Mouse (Mus musculus) liver, embryonic 13.5 days (tissue): Measurements from ENCODE around the gene Ppp1r18. TPM values are rescaled to one million over a fixed set of nuclear protein-coding genes. Genes with fewer than 3 reads are reported as not detected.

Experiments used
- ATAC-seq: fragments of 200-750 bp; cut with Nextera tagmentation; 2 replicates; pipeline ENCODE4 v1.8.0; 2017; ENCODE audit warnings: low read depth, mild to moderate bottlenecking, moderate number of reproducible peaks, moderate library complexity
- DNase-seq: peaks from one replicate; pipeline ENCODE4 v3.0.0; 2022
- H3K27ac ChIP-seq: fragments of 300-500 bp; sonication (generic); 2 replicates; pipeline ENCODE4 v1.5.1; 2015; ENCODE audit warnings: moderate library complexity, mild to moderate bottlenecking, inconsistent platforms
- H3K27me3 ChIP-seq: fragments of 300-500 bp; sonication (generic); 2 replicates; pipeline ENCODE4 v1.6.1; 2015; ENCODE audit warnings: mild to moderate bottlenecking, inconsistent platforms
- H3K36me3 ChIP-seq: fragments of 300-500 bp; sonication (generic); 2 replicates; pipeline ENCODE4 v1.6.1; 2015; ENCODE audit warnings: mild to moderate bottlenecking, inconsistent platforms
- H3K4me1 ChIP-seq: fragments of 300-500 bp; sonication (generic); replicated peaks from 2 replicates; pipeline ENCODE4 v1.6.1; 2015; ENCODE audit warnings: inconsistent platforms
- H3K4me2 ChIP-seq: fragments of 300-500 bp; sonication (generic); 2 replicates; pipeline ENCODE4 v1.6.1; 2015; ENCODE audit warnings: inconsistent platforms, mild to moderate bottlenecking, moderate library complexity
- H3K4me3 ChIP-seq: fragments of 300-500 bp; sonication (generic); replicated peaks from 2 replicates; pipeline ENCODE4 v1.5.1; 2015; ENCODE audit warnings: mild to moderate bottlenecking, inconsistent platforms
- H3K9ac ChIP-seq: fragments of 300-500 bp; sonication (generic); 2 replicates; pipeline ENCODE4 v1.6.1; 2015; ENCODE audit warnings: mild to moderate bottlenecking, inconsistent platforms
- H3K9me3 ChIP-seq: fragments of 300-500 bp; sonication (generic); replicated peaks from 2 replicates; pipeline ENCODE4 v1.6.1; 2016; ENCODE audit warnings: inconsistent platforms
- WGBS: fragments of 180-500 bp; shearing (Covaris S2); methylation state at CpG from one replicate; pipeline ENCODE4 v1.1.7; 2015; ENCODE audit not compliant: insufficient replicate concordance; 5-methylcytosine and 5-hydroxymethylcytosine counted together
- polyA plus RNA-seq: library from polyadenylated mRNA; unstranded; fragments of >200 nt; fragmentation: Nextera tagmentation; extraction: Ambion mirVana; gene quantifications from 2 replicates; pipeline ENCODE4 v1.2.1, GENCODE M21; 2015

The Ppp1r18 gene
- polyA plus RNA-seq, 1 experiment from 2014 or later = 8.0 TPM

GRCm38 (mm10) chr17:35870151-35870883 lies 4.9 kb downstream of the Ppp1r18 start:
- DNase-seq (no peak), ATAC-seq (peak; percentile 22; the same call in 1 of the 2 replicates)
- H3K27ac ChIP-seq = peak overlapping the region; percentile 87
- no peak overlapping the region for H3K9ac ChIP-seq
- peaks cover 53% of the 10 kb centered on the region for H3K27me3 ChIP-seq
- WGBS = 20% methylated on average over 9 of the region's 9 CpGs
- peak overlapping the region; percentile 86 for H3K4me2 ChIP-seq
- H3K4me1 ChIP-seq = peaks cover 81% of the 10 kb centered on the region
- peaks cover 15% of the 10 kb centered on the region for H3K36me3 ChIP-seq
- peak overlapping the region; percentile 57 for H3K4me3 ChIP-seq
- 0 out of 2 replicates have a peak, but pooled peaks cover 3% of the 10 kb centered on the region for H3K9me3 ChIP-seq

GRCm38 (mm10) chr17:35870884-35871696 lies 5.7 kb downstream of the Ppp1r18 start:
- peak overlapping the region; percentile 87 for H3K27ac ChIP-seq
- DNase-seq (no peak), ATAC-seq (no peak)
- H3K4me1 ChIP-seq = peaks cover 73% of the 10 kb centered on the region
- H3K9ac ChIP-seq = no peak overlapping the region
- H3K4me3 ChIP-seq = peak overlapping the region; percentile 57
- H3K36me3 ChIP-seq = peaks cover 15% of the 10 kb centered on the region
- WGBS = 33% methylated on average over 8 of the region's 8 CpGs
- peak overlapping the region; percentile 86 for H3K4me2 ChIP-seq
- 0 out of 2 replicates have a peak, but pooled peaks cover 3% of the 10 kb centered on the region for H3K9me3 ChIP-seq
- H3K27me3 ChIP-seq = peaks cover 45% of the 10 kb centered on the region

GRCm38 (mm10) chr17:35873774-35874519 lies 8.6 kb downstream of the Ppp1r18 start:
- Histone ChIP-seq H3K27ac (peak overlapping the region; percentile 35; the same call in 1 of the 2 replicates), H3K4me3 (no peak overlapping the region)
- 9% methylated on average over 21 of the region's 21 CpGs for WGBS

GRCm38 (mm10) chr17:35874721-35875120 lies 9.3 kb downstream of the Ppp1r18 start:
- Histone ChIP-seq H3K4me2 (no peak overlapping the region), H3K27me3 (peaks cover 9% of the 10 kb centered on the region), H3K9me3 (0 out of 2 replicates have a peak, but pooled peaks cover 3% of the 10 kb centered on the region), H3K4me1 (peaks cover 42% of the 10 kb centered on the region), H3K4me3 (no peak overlapping the region), H3K9ac (no peak overlapping the region), H3K36me3 (peaks cover 15% of the 10 kb centered on the region), H3K27ac (0 out of 2 replicates have a peak overlapping the region, but pooled peaks have one; percentile 0)
- 75% methylated on average over 6 of the region's 6 CpGs for WGBS
- ATAC-seq = no peak
- DNase-seq = no peak

More at GRCm38 (mm10) chr17:35873774-35874519, 8.6 kb downstream of the Ppp1r18 start:
- ATAC-seq = peak; percentile 58
- 0 out of 2 replicates have a peak, but pooled peaks cover 3% of the 10 kb centered on the region for H3K9me3 ChIP-seq
- H3K4me1 ChIP-seq = peaks cover 46% of the 10 kb centered on the region
- H3K4me2 ChIP-seq = peak overlapping the region; percentile 10
- H3K9ac ChIP-seq = peak overlapping the region; percentile 39; the same call in 1 of the 2 replicates
- peak; percentile 79 for DNase-seq
- H3K36me3 ChIP-seq = peaks cover 15% of the 10 kb centered on the region
- peaks cover 16% of the 10 kb centered on the region for H3K27me3 ChIP-seq

DNA sequence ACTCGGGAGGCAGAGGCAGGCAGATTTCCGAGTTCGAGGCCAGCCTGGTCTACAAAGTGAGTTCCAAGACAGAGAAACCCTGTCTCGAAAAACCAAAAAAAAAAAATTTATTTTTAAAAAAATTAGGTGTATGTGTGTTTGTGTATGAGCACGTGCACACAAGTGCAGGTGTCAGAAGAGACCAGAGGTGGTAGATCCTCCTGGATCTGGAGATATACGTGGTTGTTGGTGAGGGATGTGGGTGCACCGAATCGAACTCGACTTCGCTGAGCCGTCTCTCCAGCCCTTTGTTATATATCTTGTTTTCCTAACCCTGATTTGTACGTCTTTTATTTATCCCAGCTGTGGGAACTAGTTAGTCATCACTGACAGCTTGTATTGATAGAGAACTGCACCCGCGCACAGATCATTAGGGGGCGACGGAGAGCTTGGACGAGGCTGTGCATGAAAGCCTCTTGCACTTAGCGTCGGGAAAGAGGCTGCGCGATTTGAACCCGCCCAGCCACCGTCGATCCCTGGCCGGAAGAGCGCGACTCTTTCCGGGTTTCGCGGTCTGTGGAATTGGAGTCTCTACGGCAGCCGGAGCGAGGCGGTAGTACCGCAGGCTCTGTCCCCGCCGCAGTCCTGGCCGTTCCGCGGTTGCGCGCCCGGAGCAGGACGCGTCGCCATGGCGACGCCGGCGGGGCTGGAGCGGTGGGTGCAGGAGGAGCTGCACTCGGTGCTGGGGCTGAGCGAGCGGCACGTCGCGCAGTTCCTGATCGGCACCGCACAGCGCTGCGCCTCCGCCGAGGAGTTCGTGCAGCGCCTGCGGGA lies 14.1 kb downstream of the Ppp1r18 start, which contains the start of gene Dhx16:
Gene Dhx16, plus strand, starts transcription at position 575 of the 813 bp plus-strand sequence.
- H3K9ac ChIP-seq = peak within 1 kb of the TSS; percentile 94
- no peaks in the 10 kb centered on the region for H3K9me3 ChIP-seq
- H3K36me3 ChIP-seq = peaks cover 42% of the 10 kb centered on the region
- H3K27me3 ChIP-seq = no peaks in the 10 kb centered on the region
- DNase-seq = peak; percentile 86
- ATAC-seq = peak; percentile 90
- H3K4me3 ChIP-seq = peak within 1 kb of the TSS; percentile 96
- H3K27ac ChIP-seq = peak within 1 kb of the TSS; percentile 81
- H3K4me1 ChIP-seq = peaks cover 25% of the 10 kb centered on the region
- WGBS = 5% methylated on average over 66 of the region's 66 CpGs
- H3K4me2 ChIP-seq = peak within 1 kb of the TSS; percentile 88

- DNase-seq (no peak), ATAC-seq (no peak)
- 85% methylated on average over 17 of the region's 17 CpGs for WGBS
- Histone ChIP-seq H3K27ac (no peak overlapping the region), H3K36me3 (peaks cover 68% of the 10 kb centered on the region), H3K27me3 (no peaks in the 10 kb centered on the region), H3K9ac (no peak overlapping the region), H3K4me1 (peaks cover 20% of the 10 kb centered on the region), H3K4me3 (no peak overlapping the region), H3K9me3 (no peaks in the 10 kb centered on the region), H3K4me2 (no peak overlapping the region)
These were observed 17.5 kb downstream of the Ppp1r18 start for GRCm38 (mm10) chr17:35882924-35883323.

DNA sequence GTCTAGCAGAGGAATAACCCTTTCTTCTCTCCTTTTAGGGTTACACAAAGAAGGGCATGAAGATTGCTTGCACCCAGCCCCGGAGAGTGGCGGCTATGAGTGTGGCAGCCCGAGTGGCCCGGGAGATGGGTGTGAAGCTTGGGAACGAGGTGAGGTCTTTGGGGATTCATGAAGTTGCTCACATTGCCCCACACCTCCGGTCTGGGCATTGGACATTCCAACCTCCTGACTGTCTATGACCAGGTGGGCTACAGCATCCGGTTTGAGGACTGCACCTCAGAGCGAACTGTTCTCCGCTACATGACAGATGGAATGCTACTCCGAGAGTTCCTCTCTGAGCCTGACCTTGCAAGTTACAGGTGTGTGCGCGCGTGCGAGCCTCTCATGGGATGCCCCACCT lies 18.4 kb downstream of the Ppp1r18 start:
- Histone ChIP-seq H3K9me3 (no peaks in the 10 kb centered on the region), H3K4me1 (peaks cover 20% of the 10 kb centered on the region), H3K36me3 (peaks cover 77% of the 10 kb centered on the region), H3K4me2 (no peak overlapping the region), H3K27ac (no peak overlapping the region), H3K27me3 (no peaks in the 10 kb centered on the region), H3K9ac (no peak overlapping the region), H3K4me3 (no peak overlapping the region)
- DNase-seq = no peak
- no peak for ATAC-seq
- 91% methylated on average over 14 of the region's 14 CpGs for WGBS

DNA sequence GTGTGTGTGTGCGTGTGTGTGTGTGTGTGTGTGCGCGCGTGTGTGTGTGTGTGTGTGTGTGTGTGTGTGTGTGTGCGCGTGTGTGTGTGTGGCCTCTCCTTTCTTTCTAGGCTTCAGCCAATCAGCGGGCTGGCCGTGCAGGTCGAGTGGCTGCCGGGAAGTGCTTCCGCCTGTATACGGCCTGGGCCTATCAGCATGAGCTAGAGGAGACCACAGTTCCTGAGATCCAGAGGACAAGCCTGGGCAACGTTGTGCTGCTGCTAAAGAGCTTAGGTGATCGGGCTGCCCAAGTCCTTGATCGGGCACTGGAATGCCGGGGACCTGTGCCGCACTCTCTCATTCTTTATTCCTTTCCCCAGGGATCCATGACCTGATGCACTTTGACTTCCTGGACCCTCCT lies 22.3 kb downstream of the Ppp1r18 start:
- H3K4me1 ChIP-seq = no peaks in the 10 kb centered on the region
- no peak overlapping the region for H3K4me2 ChIP-seq
- DNase-seq (no peak), ATAC-seq (no peak)
- peaks cover 99% of the 10 kb centered on the region for H3K36me3 ChIP-seq
- WGBS = 86% methylated on average over 9 of the region's 17 CpGs
- no peak overlapping the region for H3K27ac ChIP-seq
- H3K9me3 ChIP-seq = no peaks in the 10 kb centered on the region
- no peaks in the 10 kb centered on the region for H3K27me3 ChIP-seq
- no peak overlapping the region for H3K4me3 ChIP-seq
- no peak overlapping the region for H3K9ac ChIP-seq

- ATAC-seq (peak; percentile 91), DNase-seq (peak; percentile 86)
- Histone ChIP-seq H3K9ac (peak within 1 kb of the TSS; percentile 94), H3K27ac (peak within 1 kb of the TSS; percentile 86), H3K27me3 (no peaks in the 10 kb centered on the region), H3K36me3 (peaks cover 37% of the 10 kb centered on the region), H3K4me1 (peaks cover 44% of the 10 kb centered on the region), H3K4me3 (peak within 1 kb of the TSS; percentile 91), H3K4me2 (peak within 1 kb of the TSS; percentile 98), H3K9me3 (no peaks in the 10 kb centered on the region)
- under 1% methylated on average over 84 of the region's 86 CpGs for WGBS
These were observed 31.6 kb downstream of the Ppp1r18 start, which contains the start of gene 2310061I04Rik for GRCm38 (mm10) chr17:35896781-35897643. Gene 2310061I04Rik (minus strand): TSS chr17:35897431.
